Mouse (Mus musculus): ENCODE measurements around the gene Cd8b1. TPM values are rescaled to one million over a fixed set of nuclear protein-coding genes. Genes with fewer than 3 reads are reported as not detected.

Cd8b1 gene
- total RNA-seq, 2 experiments from 2014 or later = not detected

Other genes with a start within 250 kb of the Cd8b1 start
- 1 to 10 TPM; 3.8 to 5.6 TPM for gene Thnsl2, start 178.3 kb upstream of the Cd8b1 start, total RNA-seq (2021)
- not detected for gene Fabp1, start 123.0 kb upstream of the Cd8b1 start, total RNA-seq (2021)
- 10 to 100 TPM; 14.2 to 15.9 TPM for gene Krcc1, start 51.1 kb upstream of the Cd8b1 start, total RNA-seq (2021)
- under 1 TPM; 0.16 to 0.70 TPM for gene Smyd1, start 555 bp upstream of the Cd8b1 start, total RNA-seq (2021)
- not detected for gene Cd8a, start 50.6 kb downstream of the Cd8b1 start, total RNA-seq (2021)
- gene Rmnd5a, start 117.8 kb downstream of the Cd8b1 start, total RNA-seq (2021) = 100 to 1,000 TPM in 1 of 2 experiments, 10 to 100 TPM in 1; 99.0 to 106 TPM
- 10 to 100 TPM; 48.6 to 52.3 TPM for gene Rnf103, start 171.1 kb downstream of the Cd8b1 start, total RNA-seq (2021)
- 100 to 1,000 TPM; 106 to 110 TPM for gene Chmp3, start 221.0 kb downstream of the Cd8b1 start, total RNA-seq (2021)

All from left cerebral cortex, adult 18-20 months (tissue).